Mouse (Mus musculus) embryonic facial prominence, embryonic 11.5 days (tissue): ENCODE measurements around the gene Gsc2. TPM values are rescaled to one million over a fixed set of nuclear protein-coding genes. Genes with fewer than 3 reads are reported as not detected.

Source experiments
- ATAC-seq: fragments of 200-750 bp; cut with Nextera tagmentation; replicated peaks from 2 replicates; pipeline ENCODE4 v1.8.0; 2017; ENCODE audit warnings: low read depth; ENCODE audit not compliant: insufficient number of reproducible peaks, low FRiP score, low TSS enrichment
- DNase-seq: peaks from one replicate; pipeline ENCODE4 v3.0.0-alpha.2; 2015; ENCODE audit warnings: low spot score
- H3K27ac ChIP-seq: fragments of 300-500 bp; sonication (generic); replicated peaks from 2 replicates; pipeline ENCODE4 v1.5.1; 2014; ENCODE audit warnings: mild to moderate bottlenecking, low read depth, low read length, control low read depth
- H3K27me3 ChIP-seq: fragments of 300-500 bp; sonication (generic); 2 replicates; pipeline ENCODE4 v1.6.1; 2014; ENCODE audit warnings: mild to moderate bottlenecking, low read length, moderate library complexity, mixed read lengths; ENCODE audit not compliant: control insufficient read depth, insufficient read depth
- H3K36me3 ChIP-seq: fragments of 300-500 bp; sonication (generic); replicated peaks from 2 replicates; pipeline ENCODE4 v1.6.1; 2014; ENCODE audit warnings: low read depth, mild to moderate bottlenecking, low read length, moderate library complexity, mixed read lengths; ENCODE audit not compliant: control insufficient read depth, insufficient read depth
- H3K4me1 ChIP-seq: fragments of 300-500 bp; sonication (generic); 2 replicates; pipeline ENCODE4 v1.6.1; 2014; ENCODE audit warnings: low read length, mixed read lengths; ENCODE audit not compliant: control insufficient read depth, insufficient read depth
- H3K4me2 ChIP-seq: fragments of 300-500 bp; sonication (generic); 2 replicates; pipeline ENCODE4 v1.6.1; 2014; ENCODE audit warnings: low read depth, mild to moderate bottlenecking, control low read depth, low read length, moderate library complexity
- H3K4me3 ChIP-seq: fragments of 300-500 bp; sonication (generic); 2 replicates; pipeline ENCODE4 v1.5.1; 2014; ENCODE audit warnings: low read depth, low read length, control low read depth
- H3K9ac ChIP-seq: fragments of 300-500 bp; sonication (generic); replicated peaks from 2 replicates; pipeline ENCODE4 v1.6.1; 2014; ENCODE audit warnings: mild to moderate bottlenecking, control low read depth, low read length
- H3K9me3 ChIP-seq: fragments of 300-500 bp; sonication (generic); replicated peaks from 2 replicates; pipeline ENCODE4 v1.6.1; 2016; ENCODE audit warnings: mild to moderate bottlenecking, low read length, inconsistent platforms, mixed read lengths; ENCODE audit not compliant: control insufficient read depth
- WGBS: fragments of 180-500 bp; shearing (Covaris S2); extraction: QIAGEN DNeasy Blood & Tissue Kit; methylation state at CpG from one replicate; pipeline ENCODE4 v1.1.7; 2014; 5-methylcytosine and 5-hydroxymethylcytosine counted together
- polyA plus RNA-seq: library from polyadenylated mRNA; unstranded; fragments of >200 nt; fragmentation: Nextera tagmentation; extraction: Ambion mirVana; gene quantifications from 2 replicates; pipeline ENCODE4 v1.2.1, GENCODE M21; 2014

The Gsc2 gene
- polyA plus RNA-seq, 1 experiment from 2014 or later, result not detected

- H3K4me3 ChIP-seq, result no peak overlapping the region
- ATAC-seq, result no peak
- WGBS, result 64% methylated on average over 8 of the region's 8 CpGs
- H3K36me3 ChIP-seq, result no peaks in the 10 kb centered on the region
- DNase-seq, result no peak
- no peak overlapping the region for H3K27ac ChIP-seq
- H3K4me2 ChIP-seq, result no peak overlapping the region
- H3K9ac ChIP-seq, result no peak overlapping the region
- no peaks in the 10 kb centered on the region for H3K4me1 ChIP-seq
- H3K27me3 ChIP-seq, result no peaks in the 10 kb centered on the region
- no peaks in the 10 kb centered on the region for H3K9me3 ChIP-seq
Measured at GRCm38 (mm10) chr16:17943466-17943865, 28.6 kb upstream of the Gsc2 start.

- WGBS, result 57% methylated on average over 9 of the region's 9 CpGs
- Histone ChIP-seq H3K27me3 (no peaks in the 10 kb centered on the region), H3K4me2 (no peak overlapping the region), H3K4me1 (no peaks in the 10 kb centered on the region), H3K9me3 (no peaks in the 10 kb centered on the region), H3K4me3 (no peak overlapping the region), H3K9ac (no peak overlapping the region), H3K27ac (no peak overlapping the region), H3K36me3 (no peaks in the 10 kb centered on the region)
- DNase-seq (no peak), ATAC-seq (no peak)
Measured at GRCm38 (mm10) chr16:17939255-17939751, 24.4 kb upstream of the Gsc2 start.

- no peaks in the 10 kb centered on the region for H3K4me1 ChIP-seq
- no peak overlapping the region for H3K27ac ChIP-seq
- no peak overlapping the region for H3K4me2 ChIP-seq
- 12% methylated on average over 7 of the region's 7 CpGs for WGBS
- DNase-seq (peak; percentile 73), ATAC-seq (peak; percentile 76)
- no peaks in the 10 kb centered on the region for H3K9me3 ChIP-seq
- no peak overlapping the region for H3K9ac ChIP-seq
- no peak overlapping the region for H3K4me3 ChIP-seq
- no peaks in the 10 kb centered on the region for H3K36me3 ChIP-seq
- H3K27me3 ChIP-seq, result no peaks in the 10 kb centered on the region
Measured at GRCm38 (mm10) chr16:17938821-17939220, 24.0 kb upstream of the Gsc2 start.

- Histone ChIP-seq H3K4me1 (no peaks in the 10 kb centered on the region), H3K36me3 (no peaks in the 10 kb centered on the region), H3K27me3 (no peaks in the 10 kb centered on the region), H3K4me3 (no peak overlapping the region), H3K27ac (no peak overlapping the region), H3K4me2 (no peak overlapping the region), H3K9ac (no peak overlapping the region), H3K9me3 (no peaks in the 10 kb centered on the region)
- ATAC-seq (no peak), DNase-seq (no peak)
- WGBS, result 84% methylated on average over 7 of the region's 7 CpGs
Measured at GRCm38 (mm10) chr16:17938187-17938586, 23.3 kb upstream of the Gsc2 start.

GRCm38 (mm10) chr16:17936776-17937175 lies 21.9 kb upstream of the Gsc2 start:
- ATAC-seq (no peak), DNase-seq (no peak)
- Histone ChIP-seq H3K9me3 (no peaks in the 10 kb centered on the region), H3K4me2 (no peak overlapping the region), H3K9ac (no peak overlapping the region), H3K36me3 (no peaks in the 10 kb centered on the region), H3K4me3 (no peak overlapping the region), H3K27ac (no peak overlapping the region), H3K4me1 (no peaks in the 10 kb centered on the region), H3K27me3 (no peaks in the 10 kb centered on the region)
- WGBS, result 82% methylated on average over 10 of the region's 10 CpGs

- ATAC-seq, result no peak
- no peak for DNase-seq
- H3K4me1 ChIP-seq, result no peaks in the 10 kb centered on the region
- H3K9ac ChIP-seq, result no peak overlapping the region
- WGBS, result 64% methylated on average over 3 of the region's 3 CpGs
- H3K27ac ChIP-seq, result no peak overlapping the region
- H3K4me2 ChIP-seq, result no peak overlapping the region
- H3K9me3 ChIP-seq, result no peaks in the 10 kb centered on the region
- no peaks in the 10 kb centered on the region for H3K27me3 ChIP-seq
- no peak overlapping the region for H3K4me3 ChIP-seq
- H3K36me3 ChIP-seq, result no peaks in the 10 kb centered on the region
Measured at GRCm38 (mm10) chr16:17934445-17934910, 19.6 kb upstream of the Gsc2 start.

- ATAC-seq (no peak), DNase-seq (no peak)
- Histone ChIP-seq H3K9me3 (no peaks in the 10 kb centered on the region), H3K4me1 (no peaks in the 10 kb centered on the region), H3K4me2 (no peak overlapping the region), H3K27me3 (no peaks in the 10 kb centered on the region), H3K27ac (no peak overlapping the region), H3K36me3 (no peaks in the 10 kb centered on the region), H3K4me3 (no peak overlapping the region), H3K9ac (no peak overlapping the region)
- WGBS, result 70% methylated on average over 9 of the region's 9 CpGs
Measured at GRCm38 (mm10) chr16:17933594-17934444, 19.0 kb upstream of the Gsc2 start.

- no peak for DNase-seq
- Histone ChIP-seq H3K4me2 (no peak overlapping the region), H3K4me3 (no peak overlapping the region), H3K4me1 (no peaks in the 10 kb centered on the region), H3K27me3 (no peaks in the 10 kb centered on the region), H3K27ac (no peak overlapping the region), H3K9me3 (no peaks in the 10 kb centered on the region), H3K36me3 (no peaks in the 10 kb centered on the region), H3K9ac (no peak overlapping the region)
- WGBS, result 81% methylated on average over 5 of the region's 5 CpGs
- no peak for ATAC-seq
Measured at GRCm38 (mm10) chr16:17931906-17932460, 17.1 kb upstream of the Gsc2 start.
